In the genomic region with DNA sequence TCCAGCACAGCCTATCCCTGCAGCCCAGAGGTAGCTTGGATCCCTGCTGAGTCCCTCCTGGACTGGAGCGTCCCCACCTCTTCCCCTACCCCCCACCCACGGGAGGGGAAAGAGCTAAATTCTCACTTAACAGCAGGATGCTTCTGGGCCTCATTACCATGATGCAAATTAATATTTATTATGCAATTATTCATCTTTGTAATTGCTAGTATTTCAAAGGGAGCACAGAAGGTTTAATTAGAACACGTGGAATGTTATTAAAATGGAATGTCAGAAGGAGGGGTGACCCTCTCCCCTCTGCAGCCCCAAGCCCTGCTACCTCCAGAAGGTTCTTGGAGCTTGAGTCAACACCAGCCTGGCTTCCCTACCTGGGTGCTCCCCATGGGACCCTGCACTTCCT, we compare ENCODE assay signal across 11 mouse cellular contexts.
"Had no signal": no experiment of that assay in that cellular context is flagged by ENCODE, and none has a peak within 500 bp of the region (broad histone marks: within the 10 kb centered on the region; RNA-seq: fewer than 3 reads in every experiment).

No protein-coding gene starts in this region.

- H3K4me3 ChIP-seq: kidney, embryonic 15.5 days; limb, embryonic 13.5 days; myocyte; neural tube, embryonic 15.5 days had no signal

- DNase-seq: kidney, postnatal 14 days; left cerebral cortex, postnatal 4 days; lung, adult 18-20 months; right cerebral cortex, adult 18-20 months; right cerebral cortex, postnatal 25 days; thymus, postnatal 14 days had no signal

- H3K36me3 ChIP-seq: kidney, embryonic 15.5 days; limb, embryonic 13.5 days; neural tube, embryonic 15.5 days had no signal

- H3K9ac ChIP-seq: kidney, embryonic 15.5 days; limb, embryonic 13.5 days; liver, embryonic 14.5 days; neural tube, embryonic 15.5 days had no signal

- H3K27ac ChIP-seq: kidney, embryonic 15.5 days; limb, embryonic 13.5 days; liver, embryonic 14.5 days; neural tube, embryonic 15.5 days had no signal

- H3K9me3 ChIP-seq: kidney, embryonic 15.5 days; neural tube, embryonic 15.5 days had no signal

- H3K4me2 ChIP-seq: kidney, embryonic 15.5 days; limb, embryonic 13.5 days; neural tube, embryonic 15.5 days had no signal
